Mouse (Mus musculus) mouse trophoblast stem cell (cell line): ENCODE data around the gene Cdk6.
"Not testable (repeated sequence)": the region's sequence is repeated elsewhere in the genome, so short reads cannot be mapped to it uniquely, and the experiment has no call there.

Source experiments
- in situ Hi-C, 2 experiments: fragments of 300-500 bp; cut with MseI, MboI; formaldehyde crosslinking; loops; 2 replicates in 1 of 2; 3 replicates in 1 of 2; pipeline ENCODE4 v1.15.1; 2025

Gene Cdk6

DNA sequence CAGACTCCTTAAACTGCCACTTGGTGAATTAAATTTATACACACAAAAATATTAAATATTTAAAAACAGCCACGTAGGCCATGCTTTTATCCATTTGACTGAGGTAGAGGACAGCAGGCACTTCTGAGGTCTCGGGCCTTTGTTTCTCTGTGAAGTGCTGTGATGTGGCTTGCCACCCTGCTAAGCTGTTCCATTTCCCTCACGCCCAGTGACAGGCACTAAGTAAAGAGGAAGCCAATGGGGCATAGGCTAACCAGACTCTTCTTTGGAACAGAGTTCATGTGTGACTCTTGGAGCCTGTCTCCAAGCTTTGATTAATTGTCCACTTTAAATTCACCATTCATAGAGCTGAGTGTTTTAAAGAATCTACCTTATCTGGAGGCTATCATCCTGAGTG is 79.5 kb downstream of the Cdk6 start:
- in situ Hi-C loops = no loop called here

DNA sequence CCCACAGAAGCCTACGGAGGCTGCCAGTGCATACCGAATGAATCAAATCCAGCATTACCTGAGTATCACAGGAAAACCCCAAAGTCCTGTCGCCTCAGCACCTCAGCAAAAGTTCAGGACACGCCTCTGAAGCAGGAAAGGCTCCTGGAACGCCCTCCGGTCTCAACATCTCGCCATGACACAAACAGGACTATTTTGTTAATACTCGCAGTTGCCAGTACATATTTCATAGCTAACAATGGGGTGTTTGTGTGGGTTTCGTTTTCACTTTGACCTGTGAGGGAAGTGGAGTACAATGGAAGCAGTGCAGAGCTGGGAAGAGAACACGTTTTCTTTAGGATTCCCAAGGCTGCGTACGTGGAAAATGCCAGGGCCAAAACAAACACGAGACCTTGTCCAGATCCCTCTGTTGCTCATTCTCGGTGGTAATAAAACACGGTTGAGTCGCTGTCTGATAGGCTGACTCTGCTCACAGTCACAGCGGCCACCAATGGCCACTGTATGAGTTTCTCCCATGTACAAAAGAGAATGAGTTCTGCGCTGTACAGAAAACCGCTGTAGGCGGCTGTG is 91.9 kb downstream of the Cdk6 start:
- in situ Hi-C loops = not testable (repeated sequence)

GRCm38 (mm10) chr5:3434105-3434504 is 92.8 kb downstream of the Cdk6 start:
- in situ Hi-C loops = not testable (repeated sequence)

DNA sequence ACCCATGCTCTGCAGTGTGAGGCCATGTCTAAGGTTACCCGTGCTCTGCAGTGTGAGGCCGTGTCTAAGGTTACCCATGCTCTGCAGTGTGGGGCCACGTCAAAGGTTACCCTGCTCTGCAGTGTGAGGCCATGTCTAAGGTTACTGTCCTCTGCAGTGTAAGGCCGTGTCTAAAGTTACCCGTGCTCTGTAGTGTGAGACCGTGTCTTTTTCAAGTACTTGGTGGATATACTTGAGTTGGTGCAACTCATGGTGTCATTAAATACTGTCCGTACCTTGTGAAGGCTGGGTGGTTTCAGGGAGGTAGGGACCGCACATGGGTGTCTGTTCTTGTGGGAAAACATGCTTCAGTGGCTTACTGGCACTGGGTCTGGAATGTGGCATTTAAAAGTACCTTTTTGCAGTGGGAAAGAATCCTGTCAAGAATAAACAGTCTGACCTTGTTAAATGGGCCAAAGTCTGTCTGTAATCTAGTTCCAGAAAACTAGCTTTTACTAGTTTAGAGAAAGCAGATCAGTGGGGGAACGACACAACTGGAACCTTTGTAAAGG is 97.2 kb downstream of the Cdk6 start:
- in situ Hi-C loops = not testable (repeated sequence)

GRCm38 (mm10) chr5:3439386-3439785 is 98.1 kb downstream of the Cdk6 start:
- in situ Hi-C loops = not testable (repeated sequence)

DNA sequence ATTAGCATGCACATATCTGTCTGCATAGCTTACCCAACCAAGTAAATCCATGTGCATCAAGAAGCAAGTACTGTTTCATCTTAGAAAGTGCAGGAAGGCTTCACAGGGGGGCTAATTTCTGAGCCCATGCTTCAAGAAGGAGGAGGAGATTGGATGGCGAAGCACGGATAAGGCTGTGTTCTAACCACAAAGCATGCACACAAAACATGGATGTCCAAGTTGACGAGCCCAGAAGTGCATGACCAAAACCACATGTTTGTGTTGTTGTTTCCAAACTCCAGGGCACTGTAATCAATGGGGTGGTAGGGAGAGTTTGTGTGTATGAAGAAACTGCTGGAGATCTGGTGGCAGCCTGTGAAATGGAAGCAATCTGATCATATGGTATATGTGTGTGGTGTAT is 101.2 kb downstream of the Cdk6 start:
- in situ Hi-C loops = not testable (repeated sequence)

GRCm38 (mm10) chr5:3451233-3451632 is 109.9 kb downstream of the Cdk6 start:
- in situ Hi-C loops = not testable (repeated sequence)

- in situ Hi-C loops = not testable (repeated sequence)
Measured at GRCm38 (mm10) chr5:3453946-3454345, 112.7 kb downstream of the Cdk6 start.

DNA sequence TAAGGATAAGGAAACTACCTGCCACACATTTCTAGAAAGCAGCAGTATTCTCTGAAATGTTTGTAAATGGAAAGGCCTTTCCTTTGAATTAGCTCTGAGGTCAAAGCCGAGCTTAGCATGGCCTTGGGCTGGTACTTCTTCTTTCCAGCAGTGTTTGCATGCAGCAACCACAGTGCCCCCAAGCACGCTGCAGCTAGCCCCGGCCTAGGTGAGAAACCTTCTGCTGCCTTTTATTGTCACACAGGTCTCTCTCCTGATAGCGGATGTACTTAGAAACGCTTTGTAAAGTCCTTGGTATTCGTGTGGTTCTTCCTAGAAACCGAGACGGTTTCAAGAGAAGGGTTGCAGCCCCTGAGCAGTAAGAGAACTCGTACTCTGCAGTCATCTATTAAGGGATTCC is 119.6 kb downstream of the Cdk6 start:
- in situ Hi-C loops = no loop called here

DNA sequence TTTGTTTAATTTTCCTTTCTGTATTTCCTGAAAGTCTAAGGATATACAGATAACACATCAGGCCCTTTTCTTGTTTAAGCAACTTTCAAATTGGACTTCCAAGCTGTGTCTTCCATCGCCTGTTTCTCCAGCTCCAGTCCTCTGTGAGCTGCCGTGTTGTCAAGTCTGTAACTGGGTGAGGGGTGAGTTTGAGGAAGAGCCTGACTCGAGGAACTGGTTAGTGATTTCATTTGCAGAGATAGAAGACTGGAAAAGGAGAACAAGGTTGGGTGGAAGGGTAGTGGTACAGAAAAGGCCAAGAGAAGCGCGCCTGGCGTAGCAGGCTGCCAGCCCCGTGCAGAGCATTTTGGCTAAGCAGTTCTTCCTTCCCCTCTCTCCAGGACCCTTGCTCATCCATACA is 120.1 kb downstream of the Cdk6 start:
- in situ Hi-C loops = no loop called here

- in situ Hi-C loops = no loop called here
Measured at GRCm38 (mm10) chr5:3462897-3463757, 121.8 kb downstream of the Cdk6 start.

DNA sequence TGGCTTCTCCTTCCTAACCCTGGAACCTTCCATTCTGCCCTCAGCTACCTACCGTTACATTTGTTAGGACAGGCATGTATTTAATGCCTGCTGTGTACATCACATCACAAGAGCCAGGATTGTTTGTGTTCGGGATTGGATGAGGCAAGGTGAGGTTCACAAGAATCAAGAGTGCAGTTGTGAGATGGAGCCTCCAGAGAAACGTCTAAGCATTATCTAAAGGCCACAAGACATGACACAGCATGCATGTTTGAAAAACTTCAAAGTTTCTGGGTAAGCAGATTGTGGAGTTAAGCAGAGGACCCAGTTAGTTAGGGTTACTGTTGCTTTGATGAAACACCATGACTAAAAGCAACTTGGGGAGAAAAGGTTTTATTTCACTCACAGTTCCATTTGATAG is 122.5 kb downstream of the Cdk6 start:
- in situ Hi-C loops = no loop called here

DNA sequence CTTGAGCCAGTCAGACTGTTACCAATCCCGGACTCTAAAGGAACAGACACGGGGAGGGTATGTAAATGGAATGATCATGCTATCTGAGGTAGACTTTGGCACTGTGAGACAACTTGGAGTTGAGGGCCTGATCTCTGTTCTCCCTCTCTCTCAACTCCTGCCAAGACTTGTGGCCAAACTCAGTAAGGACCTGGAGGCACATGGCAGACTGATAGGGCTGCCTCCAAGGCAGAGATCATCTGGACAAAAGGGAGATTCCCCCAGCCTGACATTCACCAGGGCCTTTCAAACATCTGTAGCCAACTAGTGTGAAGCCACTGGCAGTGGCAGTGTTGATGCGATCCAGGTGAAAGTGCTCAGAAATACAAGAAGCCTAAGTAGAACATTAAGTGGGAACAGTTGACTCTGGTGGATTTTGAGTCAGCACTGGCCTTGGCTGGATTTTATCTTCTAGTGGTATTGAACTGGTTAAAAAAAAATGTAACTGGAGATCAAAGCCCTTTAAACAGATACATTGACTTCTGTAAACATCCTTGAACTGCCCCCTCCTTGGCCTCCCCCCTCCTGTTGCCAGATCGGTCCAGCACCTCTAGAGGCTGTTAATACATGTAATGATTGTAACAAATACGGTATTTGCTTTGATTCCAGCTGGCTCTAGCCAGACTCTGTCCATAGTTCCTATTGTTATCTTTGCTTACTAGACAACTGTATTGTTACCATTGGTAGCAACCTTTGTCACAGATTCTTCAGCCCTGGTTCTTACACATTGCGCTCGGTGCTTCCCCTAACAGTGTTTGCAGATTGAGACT is 125.0 kb downstream of the Cdk6 start:
- in situ Hi-C loops = no loop called here

- in situ Hi-C loops = no loop called here
Measured at GRCm38 (mm10) chr5:3470866-3471265, 129.6 kb downstream of the Cdk6 start.

DNA sequence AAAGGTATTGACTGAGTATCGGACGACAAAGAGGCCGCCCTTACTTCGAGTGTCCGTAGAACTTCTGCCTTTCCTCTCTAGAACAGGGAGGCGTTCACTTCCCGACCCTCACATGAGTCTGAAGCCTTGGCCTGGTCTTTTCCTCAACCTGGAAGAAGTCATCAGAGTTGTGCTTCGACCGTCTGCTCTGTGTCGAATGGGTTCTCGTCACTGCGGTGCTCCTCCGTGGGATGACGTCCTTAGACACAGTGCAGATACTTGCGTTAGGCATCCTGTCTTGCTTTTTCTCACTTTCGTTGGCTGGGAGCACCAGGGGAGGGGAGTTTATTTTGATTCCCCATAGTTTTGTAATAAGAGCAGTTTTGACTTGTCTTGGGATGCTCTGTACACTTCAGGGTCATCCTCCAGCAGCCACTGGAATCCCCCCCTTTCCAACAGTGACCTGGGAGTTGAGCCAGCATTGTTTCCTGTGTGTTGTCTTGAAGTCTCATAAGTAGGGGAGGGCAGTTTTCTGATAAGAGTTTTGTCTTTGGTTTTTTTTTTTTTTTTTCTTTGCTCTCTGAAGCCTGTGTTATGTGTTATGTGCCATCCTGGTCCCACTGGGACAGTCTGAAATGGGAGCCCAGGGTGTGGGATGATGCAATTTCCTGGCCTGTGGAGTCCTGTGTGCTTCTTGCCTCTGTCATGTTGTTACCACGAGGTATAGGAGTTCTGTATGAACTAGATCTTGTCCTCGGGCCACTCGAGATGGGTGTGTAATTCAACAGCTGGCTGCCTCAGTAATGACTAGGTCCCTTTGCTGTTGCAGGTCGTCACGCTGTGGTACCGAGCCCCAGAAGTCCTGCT is 131.2 kb downstream of the Cdk6 start:
- in situ Hi-C loops = no loop called here

DNA sequence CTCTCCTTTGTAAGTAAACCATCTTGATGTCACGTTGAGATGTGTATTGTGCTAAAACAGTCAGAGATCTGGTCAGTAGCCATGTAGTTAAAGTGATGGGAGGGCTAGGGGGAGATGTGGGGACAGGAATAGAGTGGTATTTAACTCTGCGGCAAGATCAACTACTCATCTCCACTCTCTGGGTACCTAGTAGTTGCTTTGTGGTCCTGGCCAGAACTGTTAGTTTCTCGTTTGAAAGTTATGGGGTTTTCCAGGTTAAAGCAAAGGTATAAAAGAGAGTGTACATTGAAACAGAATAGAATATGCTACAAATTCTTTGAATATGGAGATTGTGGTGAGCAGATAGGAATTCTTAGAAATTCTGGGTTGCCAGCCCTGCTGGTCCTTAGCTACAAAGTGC is 136.4 kb downstream of the Cdk6 start:
- in situ Hi-C loops = no loop called here

GRCm38 (mm10) chr5:3478216-3478615 is 136.9 kb downstream of the Cdk6 start:
- in situ Hi-C loops = no loop called here

GRCm38 (mm10) chr5:3479016-3479795 is 137.9 kb downstream of the Cdk6 start:
- in situ Hi-C loops = no loop called here

DNA sequence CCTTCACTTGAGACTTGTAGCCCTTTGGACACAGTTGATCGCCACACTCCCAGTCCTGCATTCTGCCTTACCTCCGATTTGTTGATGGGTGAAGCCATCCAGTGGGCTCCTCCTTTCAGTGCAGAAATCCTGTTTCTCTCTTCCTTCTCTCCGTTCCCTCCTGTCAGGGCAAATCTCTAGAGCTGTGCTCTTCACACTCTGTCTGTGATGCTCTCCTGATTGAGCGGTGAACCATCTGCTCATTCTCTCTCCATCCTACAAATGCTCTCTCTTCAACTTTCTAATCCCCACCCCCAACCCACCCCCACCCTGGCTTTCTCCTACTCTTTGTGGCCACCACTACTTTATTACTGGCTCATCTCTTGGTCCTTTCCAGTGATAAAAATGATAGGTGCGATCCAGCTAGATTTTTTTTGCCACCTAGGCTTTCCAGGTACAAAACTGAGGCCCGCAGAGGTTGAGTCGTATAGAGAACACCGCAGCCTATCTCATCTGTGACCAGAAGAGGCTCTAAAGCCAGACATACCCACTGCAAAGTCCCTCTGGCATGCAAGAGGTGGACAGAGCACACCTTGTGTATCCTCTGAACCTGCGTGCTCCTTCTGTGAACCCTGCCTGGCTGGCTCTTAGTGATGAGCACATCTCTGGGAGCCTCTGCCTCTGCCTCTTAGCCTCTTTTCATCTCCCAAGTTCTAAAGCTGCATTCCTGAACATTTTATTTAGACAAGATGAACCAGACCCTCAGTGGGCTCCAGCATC is 139.5 kb downstream of the Cdk6 start:
- in situ Hi-C loops = no loop called here

DNA sequence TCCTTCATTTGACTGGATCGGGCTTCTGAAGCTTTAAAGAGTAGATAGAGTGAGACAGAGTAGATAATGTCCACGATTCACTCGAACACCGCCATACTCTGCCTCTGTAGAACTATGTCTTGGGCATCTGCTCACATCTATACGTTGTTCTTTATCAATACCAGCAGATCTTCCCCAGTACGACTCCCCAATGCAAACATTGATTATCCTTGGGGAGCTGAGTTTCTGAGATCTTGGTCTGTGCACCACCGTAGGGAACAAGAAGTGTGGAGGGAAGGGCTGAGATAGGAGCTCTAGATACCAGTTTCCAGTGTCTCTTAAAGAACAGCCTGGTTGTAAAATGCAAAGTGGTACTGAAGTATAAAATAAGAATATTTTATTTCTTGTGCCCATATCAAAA is 141.2 kb downstream of the Cdk6 start:
- in situ Hi-C loops = no loop called here
